Mouse (Mus musculus) adipocyte (in vitro differentiated cells): ENCODE measurements around the gene Il27.
A peak's percentile ranks its signal among the peaks of the same experiment; 100 is the strongest.

Experiments used
- DNase-seq: peaks from one replicate; pipeline ENCODE4 v3.0.0-alpha.2; 2016; ENCODE audit warnings: low spot score

Gene Il27

GRCm38 (mm10) chr7:126594862-126595561 lies at the start of gene Il27:
Il27 (minus strand) TSS chr7:126594941.
- DNase-seq = no peak

GRCm38 (mm10) chr7:126644345-126644744 lies 49.6 kb upstream of the Il27 start:
- DNase-seq = no peak

- peak; percentile 61 for DNase-seq
These were observed 48.5 kb upstream of the Il27 start for GRCm38 (mm10) chr7:126643244-126643617.

- no peak for DNase-seq
These were observed 48.0 kb upstream of the Il27 start for GRCm38 (mm10) chr7:126642545-126643243.

GRCm38 (mm10) chr7:126636733-126637520 lies 42.2 kb upstream of the Il27 start:
- DNase-seq = peak; percentile 70

GRCm38 (mm10) chr7:126635375-126635774 lies 40.6 kb upstream of the Il27 start:
- DNase-seq = no peak

GRCm38 (mm10) chr7:126632478-126632877 lies 37.7 kb upstream of the Il27 start:
- no peak for DNase-seq

GRCm38 (mm10) chr7:126630824-126631518 lies 36.2 kb upstream of the Il27 start, which contains the start of gene Nupr1:
Nupr1 (minus strand) TSS chr7:126630861.
- no peak for DNase-seq

- no peak for DNase-seq
These were observed 35.2 kb upstream of the Il27 start for GRCm38 (mm10) chr7:126629915-126630314.

- DNase-seq = peak; percentile 65
These were observed 33.4 kb upstream of the Il27 start for GRCm38 (mm10) chr7:126628111-126628510.

GRCm38 (mm10) chr7:126625807-126626600 lies 31.3 kb upstream of the Il27 start:
- DNase-seq = peak; percentile 28

- DNase-seq = peak; percentile 95
These were observed 30.6 kb upstream of the Il27 start for GRCm38 (mm10) chr7:126625369-126625768.

GRCm38 (mm10) chr7:126624774-126625173 lies 30.0 kb upstream of the Il27 start:
- no peak for DNase-seq

GRCm38 (mm10) chr7:126623381-126623780 lies 28.6 kb upstream of the Il27 start:
- no peak for DNase-seq

- peak; percentile 46 for DNase-seq
These were observed 27.0 kb upstream of the Il27 start for GRCm38 (mm10) chr7:126621452-126622359.

- DNase-seq = peak; percentile 73
These were observed 25.0 kb upstream of the Il27 start for GRCm38 (mm10) chr7:126619559-126620275.

GRCm38 (mm10) chr7:126616707-126617106 lies 22.0 kb upstream of the Il27 start:
- DNase-seq = no peak

GRCm38 (mm10) chr7:126612736-126613135 lies 18.0 kb upstream of the Il27 start:
- no peak for DNase-seq

- DNase-seq = no peak
These were observed 13.1 kb upstream of the Il27 start for GRCm38 (mm10) chr7:126607796-126608195.
